In the genomic region with DNA sequence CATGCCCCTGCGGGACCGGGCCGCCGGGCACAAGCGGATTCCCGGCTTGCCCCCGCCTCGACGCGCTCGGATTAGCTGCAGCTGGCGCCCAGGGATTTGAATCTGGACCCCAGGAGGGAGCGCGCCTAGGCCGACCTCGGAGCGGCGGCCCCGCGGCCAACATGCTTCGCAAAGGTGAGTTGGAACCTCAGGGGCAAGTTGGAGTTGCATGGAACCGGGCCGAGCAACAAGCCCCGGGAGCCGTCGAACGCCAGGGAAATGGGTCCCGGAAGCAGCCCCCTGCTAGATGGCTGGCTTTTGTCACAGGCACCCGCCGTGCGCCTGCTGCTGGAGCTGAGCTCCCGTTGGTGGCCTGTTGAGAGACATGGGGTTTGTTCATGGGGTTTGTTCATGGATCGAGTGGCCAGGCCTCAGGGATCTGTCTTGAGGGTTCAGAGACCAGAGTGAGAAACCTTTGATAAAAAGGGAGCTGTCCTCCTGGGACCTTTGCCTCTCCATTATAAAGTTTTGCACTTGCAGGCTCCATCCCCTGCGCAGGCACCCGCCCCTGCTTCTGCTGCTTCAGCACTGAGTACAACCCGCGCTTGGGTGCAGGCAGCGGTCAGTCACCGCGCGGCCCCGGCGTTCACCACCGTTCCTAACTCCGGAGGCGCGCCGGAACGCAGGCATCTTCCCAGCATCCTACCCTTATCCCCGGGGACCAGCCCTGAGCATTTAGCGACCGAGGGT, we compare ENCODE assay signal across 8 mouse cellular contexts. TPM values are rescaled to one million over a fixed set of nuclear protein-coding genes. Genes with fewer than 3 reads are reported as not detected.
DNase-seq lines count a peak whose midpoint lies in the region; TF ChIP-seq lines count a peak whose summit lies in the region.

No protein-coding gene starts in this region.

- DNase-seq in kidney, adult 2 months: peak; percentile 59
- DNase-seq in kidney, postnatal 14 days: no peak
- peak; percentile 63 for DNase-seq in ZHBTc4 (ENCODE audit: low read depth, low spot score)
- peak; percentile 18 for DNase-seq in heart, adult 8-10 months (ENCODE audit: low spot score)
- DNase-seq in kidney, postnatal 10 days: peak; percentile 56
- peak; percentile 61 for DNase-seq in naive thymus-derived CD4-positive, alpha-beta T cell, adult 2 months (ENCODE audit: low read depth)
- no peak for DNase-seq in urinary bladder, postnatal 25 days (ENCODE audit: low spot score)
- no peak for DNase-seq in left cerebral cortex, postnatal 4 days

- WGBS in kidney, adult 2 months: under 1% methylated on average over 52 of the region's 52 CpGs

- peak overlapping the region; percentile 54 for H3K4me3 ChIP-seq in kidney, adult 2 months (ENCODE audit: insufficient read depth, low read depth, low read length)

- no peaks in the 10 kb centered on the region for H3K27me3 ChIP-seq in kidney, adult 2 months (replicated peaks; ENCODE audit: control insufficient read depth, insufficient read depth, low read length)

- TF ChIP-seq CTCF in kidney, adult 2 months (conservative IDR thresholded peaks at IDR 0.05; ENCODE audit: insufficient read depth, insufficient read length, low read depth, low read length): no peak

- TF ChIP-seq POLR2A in kidney, adult 2 months (IDR thresholded peaks at IDR 0.05; ENCODE audit: low read depth, low read length): no peak

- no peak overlapping the region for H3K27ac ChIP-seq in kidney, adult 2 months (ENCODE audit: insufficient read depth, low read depth, low read length)

- intact Hi-C loops in left cerebral cortex, postnatal 4 days (cut with DNase I): no loop called here

- no peaks in the 10 kb centered on the region for H3K36me3 ChIP-seq in kidney, adult 2 months (ENCODE audit: control insufficient read depth, insufficient read depth, low read length)

- H3K4me1 ChIP-seq in kidney, adult 2 months (ENCODE audit: control insufficient read depth, insufficient read depth, low read length): peaks cover 5% of the 10 kb centered on the region; the same call in 1 of the 2 replicates

RNA-seq across cellular contexts. Expression of gene Rtn4rl1, which starts 0.7 kb away (rescaled TPM):
- 11.3 and 12.7 TPM in 2 replicates for polyA plus RNA-seq in kidney, adult 2 months (2012; rRNA removed)
- total RNA-seq in heart, adult 8-10 months (2022): 1 to 10 TPM; 5.2 to 7.9 (median 6.8) TPM
- 10 to 100 TPM; 31.6 to 35.4 TPM for total RNA-seq in left cerebral cortex, postnatal 4 days (2021)

RNA-seq across cellular contexts. Expression of gene Dph1, which starts 3.2 kb away (rescaled TPM):
- polyA plus RNA-seq in kidney, adult 2 months (2012; rRNA removed): 40.2 and 46.7 TPM in 2 replicates
- total RNA-seq in heart, adult 8-10 months (2022): 10 to 100 TPM in 2 of 4 experiments, 1 to 10 TPM in 2; 8.1 to 11.2 (median 9.7) TPM
- 10 to 100 TPM; 15.2 to 15.3 TPM for total RNA-seq in left cerebral cortex, postnatal 4 days (2021)

RNA-seq across cellular contexts. Expression of gene Ovca2, which starts 15.7 kb away (rescaled TPM):
- 18.6 and 33.7 TPM in 2 replicates for polyA plus RNA-seq in kidney, adult 2 months (2012; rRNA removed)
- 1 to 10 TPM; 5.6 to 6.9 (median 5.9) TPM for total RNA-seq in heart, adult 8-10 months (2022)
- 10 to 100 TPM in 1 of 2 experiments, 1 to 10 TPM in 1; 9.2 to 11.2 TPM for total RNA-seq in left cerebral cortex, postnatal 4 days (2021)

RNA-seq across cellular contexts. Expression of gene Hic1, which starts 25.0 kb away (rescaled TPM):
- polyA plus RNA-seq in kidney, adult 2 months (2012; rRNA removed): 8.6 and 12.6 TPM in 2 replicates
- 10 to 100 TPM in 3 of 4 experiments, 1 to 10 TPM in 1; 7.6 to 19.4 (median 16.8) TPM for total RNA-seq in heart, adult 8-10 months (2022)
- total RNA-seq in left cerebral cortex, postnatal 4 days (2021): 1 to 10 TPM; 5.2 to 5.6 TPM

Comparison
In these comparisons a context has a peak if more than half of its experiments do, and no peak if none do; other contexts are left out.
1. DNase-seq: peak in kidney, adult 2 months (single experiment), ZHBTc4 (single experiment), heart, adult 8-10 months (single experiment), kidney, postnatal 10 days (single experiment) and naive thymus-derived CD4-positive, alpha-beta T cell, adult 2 months (single experiment); none in kidney, postnatal 14 days (single experiment), urinary bladder, postnatal 25 days (single experiment) and left cerebral cortex, postnatal 4 days (single experiment).